Mouse (Mus musculus): ENCODE measurements around the gene Uba3.

The Uba3 gene

GRCm38 (mm10) chr6:97210191-97210961 is 4.9 kb upstream of the Uba3 start, which contains the start of gene Arl6ip5:
Gene Arl6ip5 (plus strand): TSS chr6:97210689.
- DNase-seq, result peak; percentile 94

DNA sequence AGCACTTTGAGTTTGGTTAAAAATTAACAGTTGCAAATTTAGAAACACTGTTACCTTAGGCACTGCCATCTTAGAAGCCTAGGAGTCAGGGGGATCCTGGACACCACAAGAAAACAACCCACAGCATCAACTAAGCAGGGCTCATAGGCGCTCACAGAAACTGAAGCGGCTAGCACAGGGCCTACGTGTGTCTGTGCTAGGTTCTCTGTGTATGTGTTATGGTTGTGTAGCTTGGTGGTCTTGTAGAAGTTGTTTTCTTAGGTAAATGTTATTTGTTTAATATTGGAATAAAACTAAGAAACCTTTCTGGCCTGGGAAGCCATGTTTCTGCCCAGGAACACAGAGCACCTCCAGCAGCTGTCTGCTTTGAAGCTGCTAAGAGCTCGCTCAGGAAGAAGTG is 4.3 kb upstream of the Uba3 start:
- DNase-seq, result no peak

DNA sequence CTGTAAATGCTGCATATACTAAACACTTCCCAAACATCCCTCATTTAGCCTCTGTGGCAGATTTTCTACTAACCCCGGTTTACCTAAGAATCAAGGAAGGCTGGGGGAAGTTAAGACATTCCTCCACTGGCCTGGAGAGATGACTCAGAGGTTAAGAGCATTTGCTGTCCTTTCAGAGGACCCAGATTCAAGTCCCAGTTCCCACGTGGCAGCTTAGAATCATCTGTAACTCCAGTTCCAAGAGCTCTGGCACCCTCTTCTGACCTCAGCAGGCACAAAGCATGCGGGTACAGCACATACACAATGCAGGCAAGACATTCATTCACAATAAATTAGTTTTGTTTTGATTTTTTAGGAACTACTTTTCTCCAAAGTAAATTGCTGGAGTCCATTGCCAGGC is 3.8 kb upstream of the Uba3 start:
- no peak for DNase-seq

DNA sequence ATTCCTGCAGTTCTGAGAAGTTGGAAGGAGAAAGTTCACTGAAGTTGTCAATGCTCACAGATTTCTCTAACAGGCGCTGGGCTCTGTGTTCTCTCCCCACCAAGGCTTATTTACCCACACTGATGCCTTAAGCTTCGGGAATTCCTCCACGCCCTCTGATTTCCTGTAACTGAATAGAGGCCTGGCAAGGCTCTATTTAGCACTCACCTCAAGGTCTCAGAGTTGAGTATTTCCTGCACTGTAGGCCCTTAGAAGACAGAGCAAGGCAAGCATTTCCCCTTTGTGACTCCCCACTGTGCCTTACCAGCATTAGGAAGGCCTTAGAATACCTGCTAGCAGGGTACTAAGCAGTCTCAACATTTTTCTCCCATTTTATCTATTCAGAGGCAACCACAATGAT is 3.0 kb upstream of the Uba3 start:
- no peak for DNase-seq

GRCm38 (mm10) chr6:97207085-97207484 is 1.6 kb upstream of the Uba3 start:
- DNase-seq, result no peak

DNA sequence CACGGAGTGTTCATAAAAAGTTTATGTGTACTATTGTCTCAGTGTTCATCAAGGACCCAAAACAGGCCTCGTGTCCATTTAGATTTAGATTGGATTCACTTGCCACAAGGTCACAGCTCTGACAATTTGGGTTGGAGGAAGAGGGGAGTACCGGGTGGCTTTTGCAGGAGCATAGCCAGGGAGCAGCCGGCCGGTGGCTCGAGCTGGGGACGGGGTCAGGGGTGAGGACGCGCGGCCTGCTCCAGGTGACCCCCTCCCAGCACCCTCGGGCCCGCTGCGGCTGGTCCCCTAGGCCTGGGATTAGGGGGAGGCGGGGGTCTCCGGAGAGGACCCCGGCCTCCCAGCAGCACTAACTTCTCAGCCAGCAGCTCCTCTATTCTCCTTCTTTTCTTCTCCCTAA is 495 bp downstream of the Uba3 start:
- no peak for DNase-seq

DNA sequence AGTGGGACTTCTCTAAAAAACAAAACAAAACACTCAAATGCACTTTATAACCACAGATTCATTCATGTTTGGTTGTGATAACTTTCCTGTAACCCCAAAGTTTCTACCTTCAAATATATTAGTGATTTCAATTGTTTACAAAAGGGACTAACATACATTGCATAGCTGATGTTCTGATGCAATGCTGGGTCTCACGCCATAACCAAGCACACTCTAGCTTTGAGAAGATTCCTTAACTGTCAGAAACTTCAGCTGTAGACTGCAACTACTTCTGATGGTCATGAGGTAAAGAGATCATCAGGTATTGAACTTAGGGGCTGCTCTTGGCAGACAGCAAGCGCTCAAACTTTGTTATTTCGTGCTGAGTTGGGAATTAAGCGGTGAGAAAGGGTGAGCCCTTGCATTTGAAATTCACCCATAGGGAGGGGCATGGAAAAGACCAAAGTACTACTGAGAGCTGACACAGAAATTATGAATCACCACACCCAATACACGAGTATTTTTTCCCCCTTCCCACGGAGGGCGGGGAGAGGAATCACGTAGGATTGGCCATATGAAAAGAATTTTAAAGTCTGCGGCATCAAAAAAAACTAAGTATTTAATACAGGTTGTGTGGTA is 1.1 kb downstream of the Uba3 start:
- no peak for DNase-seq

- DNase-seq, result no peak
Observed at GRCm38 (mm10) chr6:97202477-97202876, 3.0 kb downstream of the Uba3 start.

DNA sequence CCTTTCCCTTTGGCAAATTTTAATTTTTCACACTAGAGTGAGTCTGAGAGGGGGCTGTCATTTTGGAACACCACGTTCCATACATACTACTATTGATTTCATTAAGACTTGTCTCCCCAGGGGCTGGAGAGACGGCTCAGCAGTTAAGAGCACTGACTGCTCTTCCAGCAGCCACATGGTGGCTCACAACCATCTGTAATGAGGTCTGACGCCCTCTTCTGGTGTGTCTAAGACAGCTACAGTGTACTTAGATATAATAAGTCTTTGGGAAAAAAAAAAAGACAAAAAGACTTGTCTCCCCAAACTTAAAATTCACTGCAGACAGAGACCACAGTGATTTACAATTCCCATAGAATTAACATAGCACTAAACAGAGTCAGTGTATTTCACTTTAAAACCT is 5.0 kb downstream of the Uba3 start:
- no peak for DNase-seq

DNA sequence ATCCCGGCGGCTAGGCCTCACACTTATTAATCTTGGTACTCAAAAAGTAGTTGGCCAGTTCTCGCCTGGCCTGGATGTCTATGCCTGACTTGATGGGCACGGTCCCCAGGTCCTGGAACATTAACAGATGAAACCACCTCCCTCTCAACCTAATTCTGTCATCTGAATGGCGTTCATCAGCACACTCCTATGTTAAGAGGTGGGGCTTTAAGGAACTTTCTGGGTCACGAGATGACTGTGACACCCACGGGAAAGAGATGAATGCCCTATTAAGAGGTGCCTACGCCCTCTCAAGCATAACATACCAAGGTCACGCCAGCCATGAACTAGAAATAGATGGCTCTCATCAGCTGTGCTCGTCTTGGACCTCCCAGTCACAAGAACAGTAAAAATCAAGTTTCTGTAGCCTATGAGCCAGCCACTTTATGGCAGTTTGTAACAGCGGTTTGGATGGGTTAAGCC is 26.0 kb downstream of the Uba3 start:
- DNase-seq, result no peak

GRCm38 (mm10) chr6:97178491-97179366 is 26.7 kb downstream of the Uba3 start, which contains the start of gene Tmf1:
Gene Tmf1 (minus strand): TSS chr6:97179122.
- peak; percentile 96 for DNase-seq

- no peak for DNase-seq
Observed at GRCm38 (mm10) chr6:97175716-97176115, 29.7 kb downstream of the Uba3 start.

DNA sequence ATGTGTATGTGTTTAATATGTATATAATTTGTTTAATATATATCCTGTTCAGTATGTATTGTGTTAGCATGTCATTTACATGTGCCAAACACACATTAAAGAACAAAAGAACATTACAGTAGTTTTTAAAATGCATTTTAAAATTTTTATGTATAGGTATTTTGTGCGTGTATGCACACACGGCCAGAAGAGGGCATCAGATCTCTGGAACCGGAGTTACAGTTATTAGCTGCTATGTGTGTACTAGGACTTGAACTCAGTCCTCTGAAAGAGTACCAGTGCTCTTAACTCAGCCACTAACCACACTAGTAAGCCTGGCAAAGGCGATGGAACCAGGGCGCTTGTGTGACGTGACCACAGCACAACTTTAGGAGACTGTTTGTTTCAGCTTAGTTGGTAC is 55.3 kb downstream of the Uba3 start:
- no peak for DNase-seq

GRCm38 (mm10) chr6:97149721-97150120 is 55.7 kb downstream of the Uba3 start:
- DNase-seq, result no peak

GRCm38 (mm10) chr6:97148383-97149251 is 56.8 kb downstream of the Uba3 start, which contains the start of gene Eogt:
Gene Eogt (minus strand): TSS chr6:97149182.
- DNase-seq, result peak; percentile 76

DNA sequence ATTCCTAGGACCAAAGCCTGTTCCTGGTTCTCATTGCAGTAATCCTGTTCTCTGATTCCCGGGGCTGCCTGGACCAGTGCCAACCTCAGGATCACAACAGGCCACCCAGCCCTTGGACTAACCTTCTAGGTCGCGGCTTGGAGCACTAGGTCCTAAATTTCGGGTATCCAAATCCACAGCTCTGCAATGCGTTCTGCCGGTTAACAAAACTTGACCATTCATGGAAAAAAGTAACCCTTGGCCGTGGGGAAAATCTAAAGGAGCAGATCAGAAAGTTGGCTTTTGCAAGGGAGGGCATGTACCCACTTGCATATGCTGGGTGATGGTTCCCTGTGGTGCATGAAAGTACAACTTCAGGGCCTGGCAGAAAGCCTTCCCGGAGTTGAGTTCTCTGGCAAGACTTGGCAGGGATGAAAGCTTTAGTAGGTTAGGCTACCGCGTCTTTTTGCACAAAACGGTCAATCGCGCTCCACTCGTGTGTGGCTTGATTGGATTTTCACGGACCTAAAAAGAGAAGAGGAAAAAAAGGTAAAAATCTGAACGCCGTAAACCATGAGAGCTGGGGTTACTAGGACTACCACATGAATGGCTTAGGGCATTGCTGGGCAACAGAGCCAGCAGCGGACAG is 57.6 kb downstream of the Uba3 start:
- peak; percentile 78 for DNase-seq

- DNase-seq, result no peak
Observed at GRCm38 (mm10) chr6:97145156-97145555, 60.3 kb downstream of the Uba3 start.

DNA sequence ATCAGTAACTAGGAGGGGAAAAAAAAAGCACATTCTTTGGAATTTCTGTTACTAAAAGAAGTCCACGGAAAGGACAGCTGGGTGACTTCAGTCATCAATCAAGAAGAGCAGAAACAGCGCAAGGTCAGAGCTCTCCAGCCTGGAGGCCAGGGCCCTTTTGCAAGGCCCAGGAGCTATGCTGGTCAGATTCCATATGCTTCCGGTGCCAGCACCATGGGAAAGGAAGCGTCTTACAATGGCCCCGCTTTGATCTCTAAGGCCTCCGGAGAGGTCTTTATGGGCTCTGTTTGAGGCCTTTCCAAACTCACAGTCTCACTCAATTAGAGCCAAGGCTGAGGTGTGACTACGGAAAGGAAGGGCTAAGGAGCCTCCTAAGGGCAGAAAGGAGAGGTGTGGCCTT is 61.1 kb downstream of the Uba3 start:
- DNase-seq, result no peak

DNA sequence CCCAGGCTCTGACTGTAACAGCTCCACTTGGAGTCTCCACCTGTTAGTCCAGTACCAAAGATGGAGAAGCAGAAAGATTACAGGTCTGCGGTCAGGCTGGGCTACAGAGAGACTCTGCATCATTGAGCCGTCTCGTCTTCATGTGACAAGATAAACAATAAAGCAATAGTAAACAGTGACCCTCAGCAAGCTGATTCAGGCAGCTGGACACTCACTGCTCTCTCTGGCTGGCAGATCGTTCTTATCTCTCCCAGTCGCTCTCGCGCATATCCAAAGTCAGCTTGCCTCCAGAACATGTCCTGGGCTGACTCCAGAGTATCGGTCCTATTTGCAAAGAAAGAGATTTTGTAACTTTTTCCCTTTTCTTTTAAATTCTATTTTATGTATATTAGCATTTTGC is 62.8 kb downstream of the Uba3 start:
- no peak for DNase-seq

DNA sequence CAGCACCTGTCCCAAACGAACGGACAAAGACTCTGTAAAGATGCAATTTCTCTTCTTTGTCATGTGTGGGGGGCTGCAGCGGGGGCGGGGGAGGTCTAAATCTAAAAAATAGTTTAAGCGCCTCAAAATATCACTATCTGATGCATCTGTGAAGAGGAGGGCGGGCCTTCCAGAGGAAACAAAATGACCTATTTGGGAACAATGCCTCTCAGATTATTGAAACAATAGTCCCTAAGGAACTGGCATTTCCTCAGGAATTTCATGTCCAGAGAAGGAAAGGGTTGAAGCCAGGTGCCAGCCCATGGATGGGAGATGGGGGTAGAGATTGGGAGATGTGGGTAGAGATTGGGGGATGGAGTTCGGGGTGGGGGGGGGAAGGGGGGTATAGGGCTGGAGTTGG is 63.6 kb downstream of the Uba3 start:
- DNase-seq, result peak; percentile 63
